9 mouse cellular contexts compared by ENCODE assay signal in genomic region chr7:137310091-137310761, GRCm38 (mm10). TPM values are rescaled to one million over a fixed set of nuclear protein-coding genes. Genes with fewer than 3 reads are reported as not detected.
DNase-seq lines count a peak whose midpoint lies in the region; ATAC-seq and TF ChIP-seq lines count a peak whose summit lies in the region.
"Had no signal": no experiment of that assay in that cellular context is flagged by ENCODE, and none has a peak within 500 bp of the region (broad histone marks: within the 10 kb centered on the region; RNA-seq: fewer than 3 reads in every experiment).

No protein-coding gene starts in this region.

- peak; percentile 24; the same call in 1 of the 2 replicates for ATAC-seq in forebrain, embryonic 14.5 days
- no peak for ATAC-seq in hindbrain, postnatal 0 days
- no peak for ATAC-seq in neural tube, embryonic 12.5 days (ENCODE audit: low FRiP score, low read depth)
- no peak for ATAC-seq in megakaryocyte-erythroid progenitor cell, adult 5-6 weeks (replicated peaks; ENCODE audit: low FRiP score, low TSS enrichment, poor library complexity, severe bottlenecking)

- no peak for TF ChIP-seq CTCF in hindbrain, postnatal 0 days (IDR thresholded peaks at IDR 0.05; ENCODE audit: low read depth)

- peak overlapping the region; percentile 29 for H3K4me3 ChIP-seq in forebrain, embryonic 14.5 days (ENCODE audit: low read depth, low read length)
- H3K4me3 ChIP-seq in hindbrain, postnatal 0 days (ENCODE audit: low read length): peak overlapping the region; percentile 75
- H3K4me3 ChIP-seq in neural tube, embryonic 12.5 days: peak overlapping the region; percentile 92

- WGBS in forebrain, embryonic 14.5 days: under 1% methylated on average over 45 of the region's 49 CpGs
- WGBS in hindbrain, postnatal 0 days: under 1% methylated on average over 45 of the region's 49 CpGs
- WGBS in neural tube, embryonic 12.5 days: under 1% methylated on average over 49 of the region's 49 CpGs

- no peaks in the 10 kb centered on the region for H3K36me3 ChIP-seq in forebrain, embryonic 14.5 days (ENCODE audit: control insufficient read depth, insufficient read depth, low read length)
- no peaks in the 10 kb centered on the region for H3K36me3 ChIP-seq in hindbrain, postnatal 0 days (ENCODE audit: insufficient read depth, low read length)
- no peaks in the 10 kb centered on the region for H3K36me3 ChIP-seq in neural tube, embryonic 12.5 days

- H3K9ac ChIP-seq in forebrain, embryonic 14.5 days (ENCODE audit: low read length): peak overlapping the region; percentile 49
- peak overlapping the region; percentile 84 for H3K9ac ChIP-seq in hindbrain, postnatal 0 days (replicated peaks; ENCODE audit: low read length)
- peak overlapping the region; percentile 97 for H3K9ac ChIP-seq in neural tube, embryonic 12.5 days

- intact Hi-C loops in left cerebral cortex, postnatal 10 days (cut with DNase I): no loop called here

- peaks cover 80% of the 10 kb centered on the region for H3K27me3 ChIP-seq in forebrain, embryonic 14.5 days (replicated peaks; ENCODE audit: control insufficient read depth, insufficient read depth, low read length)
- H3K27me3 ChIP-seq in hindbrain, postnatal 0 days (ENCODE audit: insufficient read depth, low read length): peaks cover 7% of the 10 kb centered on the region; the same call in 1 of the 2 replicates
- peaks cover 32% of the 10 kb centered on the region for H3K27me3 ChIP-seq in neural tube, embryonic 12.5 days (replicated peaks)

- H3K4me2 ChIP-seq in forebrain, embryonic 14.5 days (ENCODE audit: low read length): peak overlapping the region; percentile 51
- peak overlapping the region; percentile 70 for H3K4me2 ChIP-seq in hindbrain, postnatal 0 days (ENCODE audit: low read depth, low read length)
- peak overlapping the region; percentile 64 for H3K4me2 ChIP-seq in neural tube, embryonic 12.5 days (replicated peaks)

- DNase-seq in right cerebral cortex, postnatal 25 days: peak; percentile 19
- no peak for DNase-seq in right cerebral cortex, adult 2 months (ENCODE audit: low spot score in 2 of 2)
- peak; percentile 78 for DNase-seq in forebrain, embryonic 14.5 days (ENCODE audit: low spot score)
- DNase-seq in hindbrain, postnatal 0 days (ENCODE audit: low spot score): peak; percentile 33
- no peak for DNase-seq in left cerebral cortex, postnatal 10 days (ENCODE audit: extremely low spot score in 1 of 2, low spot score in 2 of 2)
- no peak for DNase-seq in layer of hippocampus, postnatal 10 days (ENCODE audit: low spot score in 2 of 2)

- H3K27ac ChIP-seq in forebrain, embryonic 14.5 days (ENCODE audit: low read depth, low read length): peak overlapping the region; percentile 52; the same call in 1 of the 2 replicates
- H3K27ac ChIP-seq in hindbrain, postnatal 0 days: peak overlapping the region; percentile 91
- H3K27ac ChIP-seq in neural tube, embryonic 12.5 days: peak overlapping the region; percentile 81
- H3K27ac ChIP-seq: macrophage had no signal

- H3K4me1 ChIP-seq in forebrain, embryonic 14.5 days (ENCODE audit: control insufficient read depth, insufficient read depth, low read length): peaks cover 15% of the 10 kb centered on the region
- H3K4me1 ChIP-seq in hindbrain, postnatal 0 days (ENCODE audit: insufficient read depth, low read length): no peaks in the 10 kb centered on the region; the same call in 1 of the 2 replicates
- H3K4me1 ChIP-seq in neural tube, embryonic 12.5 days: peaks cover 31% of the 10 kb centered on the region

- H3K9me3 ChIP-seq in forebrain, embryonic 14.5 days (replicated peaks; ENCODE audit: control insufficient read depth, low read length): no peaks in the 10 kb centered on the region
- no peaks in the 10 kb centered on the region for H3K9me3 ChIP-seq in hindbrain, postnatal 0 days (ENCODE audit: low read length)
- H3K9me3 ChIP-seq in neural tube, embryonic 12.5 days: no peaks in the 10 kb centered on the region

RNA-seq across cellular contexts. Expression of gene Ebf3, which starts 4.0 kb away (rescaled TPM):
- 0.89 and 1.2 TPM in 2 replicates for polyA plus RNA-seq in forebrain, embryonic 14.5 days (2014; fragmentation: Nextera tagmentation; extraction: Ambion mirVana)
- 123 and 142 TPM in 2 replicates for total RNA-seq in hindbrain, postnatal 0 days (2014; rRNA removed)
- polyA plus RNA-seq in hindbrain, postnatal 0 days (2015; fragmentation: Nextera tagmentation; extraction: Ambion mirVana): 11.5 and 13.0 TPM in 2 replicates
- polyA plus RNA-seq in neural tube, embryonic 12.5 days (2016; fragmentation: Nextera tagmentation; extraction: Ambion mirVana): 19.1 and 20.0 TPM in 2 replicates
- total RNA-seq in left cerebral cortex, postnatal 10 days (2021): under 1 TPM; 0.77 to 0.79 TPM
- not detected in 2 replicates for total RNA-seq in megakaryocyte-erythroid progenitor cell, adult 5-6 weeks (2014; fragmentation: Nextera tagmentation)
- total RNA-seq in megakaryocyte-erythroid progenitor cell, adult 5-6 weeks (2017): not detected in 2 replicates
- total RNA-seq in layer of hippocampus, postnatal 10 days (2021): 1 to 10 TPM; 2.0 to 2.1 TPM
- polyA plus RNA-seq: macrophage had no signal

Comparison
In these comparisons a context has a peak if more than half of its experiments do, and no peak if none do; other contexts are left out.
1. DNase-seq: peak in right cerebral cortex, postnatal 25 days (single experiment), forebrain, embryonic 14.5 days (single experiment) and hindbrain, postnatal 0 days (single experiment); none in right cerebral cortex, adult 2 months (0 of 2), left cerebral cortex, postnatal 10 days (0 of 2) and layer of hippocampus, postnatal 10 days (0 of 2).
2. H3K4me3 ChIP-seq: peak in every context shown above with its lines; median percentile 92 in neural tube, embryonic 12.5 days; 75 in hindbrain, postnatal 0 days; 29 in forebrain, embryonic 14.5 days.
3. RNA of gene Ebf3, which starts 4.0 kb away (total RNA-seq): 123 to 142 TPM in hindbrain, postnatal 0 days; 2.0 to 2.1 TPM in layer of hippocampus, postnatal 10 days, 0.77 to 0.79 TPM in left cerebral cortex, postnatal 10 days and not detected in megakaryocyte-erythroid progenitor cell, adult 5-6 weeks; every median in the first group is over 10 times any median in the second.
4. Peak in every context shown above with its lines, with median percentiles within 50 percentile points of each other: H3K27ac ChIP-seq, H3K4me2 ChIP-seq and H3K9ac ChIP-seq.